Mouse (Mus musculus): ENCODE results near the gene Mapk8.

Mapk8 gene

DNA sequence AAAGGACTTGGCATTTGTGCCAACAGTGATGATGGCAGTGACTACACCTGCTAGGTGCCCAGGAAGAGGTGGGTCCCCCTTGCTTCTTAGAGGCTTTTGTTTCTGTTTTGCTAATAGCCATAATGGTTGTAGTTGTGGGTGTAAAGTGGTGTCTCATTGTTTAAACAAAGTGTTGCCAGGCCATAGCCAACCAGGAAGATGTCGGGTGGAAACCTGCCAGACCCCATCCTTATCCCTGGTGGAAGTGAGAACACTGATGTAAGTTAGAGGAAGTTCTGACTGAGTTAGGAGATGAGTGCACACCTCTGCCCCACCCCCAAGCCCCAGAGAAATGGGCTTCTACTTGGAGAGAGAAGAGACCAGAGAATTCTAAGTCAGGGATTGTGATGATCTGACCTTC is 98.8 kb downstream of the Mapk8 start:
- DNase-seq (ENCODE audit: low spot score in 2 of 2): no peak

GRCm38 (mm10) chr14:33347738-33348137 is 99.2 kb downstream of the Mapk8 start:
- DNase-seq (ENCODE audit: low spot score in 2 of 2): no peak

GRCm38 (mm10) chr14:33346546-33346945 is 100.4 kb downstream of the Mapk8 start:
- no peak for DNase-seq (ENCODE audit: low spot score in 2 of 2)

DNA sequence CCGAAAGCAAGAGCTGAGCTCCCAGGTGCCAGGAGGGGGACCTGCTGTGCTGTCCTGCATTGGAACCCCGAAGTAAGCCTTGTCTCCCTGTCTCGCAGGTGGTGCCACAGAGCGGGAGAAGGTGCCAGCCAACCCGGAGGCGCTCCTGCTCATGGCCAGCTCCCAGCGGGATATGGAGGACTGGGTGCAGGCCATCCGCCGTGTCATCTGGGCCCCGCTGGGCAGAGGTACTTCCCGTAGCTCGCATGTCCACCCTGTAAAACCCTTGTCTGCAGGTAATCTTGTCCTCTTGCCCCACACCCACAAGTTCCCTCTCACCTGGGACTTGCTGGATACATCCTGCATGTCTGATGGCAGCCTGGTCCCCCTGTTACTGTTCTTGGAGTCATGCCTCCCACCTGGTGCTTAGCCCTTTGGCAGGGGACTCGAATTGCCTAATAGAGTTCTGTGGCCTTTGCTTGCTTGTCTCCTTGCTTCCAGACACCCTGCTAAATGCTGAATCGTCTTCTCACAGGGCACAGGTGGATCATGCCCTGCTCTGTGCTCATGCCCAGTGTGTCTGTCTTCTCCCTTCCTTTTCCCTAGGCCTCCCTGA is 103.7 kb downstream of the Mapk8 start:
- DNase-seq (ENCODE audit: low spot score in 2 of 2): no peak

DNA sequence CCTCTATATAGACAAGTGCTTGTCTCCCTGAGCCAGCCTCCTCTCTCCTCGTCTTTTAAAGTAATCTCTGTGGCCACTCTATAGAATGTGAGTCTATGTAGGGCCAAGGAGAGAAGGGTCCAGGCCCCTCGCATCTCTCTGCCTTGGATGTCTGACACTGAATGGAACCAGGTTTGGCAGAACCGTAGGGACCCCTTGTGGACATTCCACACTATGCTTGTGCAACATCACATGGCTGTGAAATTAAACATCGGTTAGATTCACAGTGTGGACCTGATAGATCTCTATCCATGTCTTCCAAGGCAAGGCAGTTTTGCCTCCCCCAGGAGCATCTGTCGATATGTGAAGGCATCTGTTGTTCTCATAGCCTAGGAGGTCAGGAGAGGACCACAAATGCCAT is 108.3 kb downstream of the Mapk8 start:
- DNase-seq (ENCODE audit: low spot score in 2 of 2): no peak

GRCm38 (mm10) chr14:33335733-33336132 is 111.2 kb downstream of the Mapk8 start:
- no peak for DNase-seq (ENCODE audit: low spot score in 2 of 2)

DNA sequence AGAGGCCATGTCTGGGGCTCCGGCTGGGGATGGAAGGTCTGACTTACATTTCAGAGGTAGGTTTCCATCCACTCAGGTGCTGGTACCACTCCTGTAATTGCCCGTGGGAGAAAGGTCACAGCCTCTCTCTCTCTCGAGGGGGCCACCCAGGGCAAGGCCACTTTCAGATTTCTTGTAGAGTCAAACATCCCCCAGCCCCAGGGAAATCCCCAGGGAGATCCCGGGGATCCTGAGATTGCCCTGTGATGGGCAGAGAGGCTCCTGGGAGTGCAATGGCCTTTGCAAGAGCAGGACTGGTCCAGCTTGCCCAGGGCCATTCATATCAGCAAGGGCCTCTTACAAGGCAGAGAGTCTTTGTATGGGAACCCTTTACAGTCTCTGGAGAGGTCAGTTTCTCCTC is 112.6 kb downstream of the Mapk8 start:
- DNase-seq (ENCODE audit: low spot score in 2 of 2): no peak

DNA sequence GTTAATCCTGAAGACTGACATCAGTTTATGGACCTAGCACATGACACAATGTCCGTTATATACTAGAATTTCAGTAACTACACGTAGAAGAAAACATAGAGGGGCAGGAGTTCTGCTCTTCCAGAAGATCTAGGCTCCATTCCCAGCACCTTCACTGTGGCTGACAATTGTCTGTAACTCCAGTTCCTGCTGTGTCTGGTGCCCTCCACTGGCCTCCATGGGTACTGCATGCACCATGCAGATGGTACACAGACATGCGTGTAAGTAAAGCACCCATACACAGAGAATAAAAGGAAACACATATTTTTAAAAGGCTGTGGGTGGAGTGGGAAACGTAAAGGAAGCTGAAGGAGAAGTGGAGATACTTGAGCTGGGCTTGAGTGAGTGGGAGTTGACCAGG is 113.1 kb downstream of the Mapk8 start:
- no peak for DNase-seq (ENCODE audit: low spot score in 2 of 2)

GRCm38 (mm10) chr14:33331627-33332026 is 115.3 kb downstream of the Mapk8 start:
- DNase-seq (ENCODE audit: low spot score in 2 of 2): no peak

DNA sequence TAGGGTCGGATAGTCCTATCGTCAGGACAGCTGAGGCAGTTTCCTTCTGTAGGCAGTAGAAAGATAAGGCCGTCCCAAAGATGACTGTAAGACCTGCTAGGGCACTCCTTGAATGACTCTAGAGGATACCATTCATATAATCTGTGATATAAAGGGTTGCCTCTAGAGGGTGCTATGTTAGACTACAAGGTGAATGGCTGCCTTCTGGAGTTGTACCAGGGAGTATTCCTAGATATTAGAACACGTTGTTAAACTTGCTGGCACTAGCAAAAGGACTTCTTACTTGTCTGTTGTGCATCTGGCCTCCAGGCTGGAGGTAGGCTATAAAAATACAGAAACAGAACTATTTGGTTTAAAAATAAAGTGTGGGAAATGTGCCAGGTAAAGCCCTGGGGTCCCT is 116.0 kb downstream of the Mapk8 start:
- DNase-seq (ENCODE audit: low spot score in 2 of 2): no peak

DNA sequence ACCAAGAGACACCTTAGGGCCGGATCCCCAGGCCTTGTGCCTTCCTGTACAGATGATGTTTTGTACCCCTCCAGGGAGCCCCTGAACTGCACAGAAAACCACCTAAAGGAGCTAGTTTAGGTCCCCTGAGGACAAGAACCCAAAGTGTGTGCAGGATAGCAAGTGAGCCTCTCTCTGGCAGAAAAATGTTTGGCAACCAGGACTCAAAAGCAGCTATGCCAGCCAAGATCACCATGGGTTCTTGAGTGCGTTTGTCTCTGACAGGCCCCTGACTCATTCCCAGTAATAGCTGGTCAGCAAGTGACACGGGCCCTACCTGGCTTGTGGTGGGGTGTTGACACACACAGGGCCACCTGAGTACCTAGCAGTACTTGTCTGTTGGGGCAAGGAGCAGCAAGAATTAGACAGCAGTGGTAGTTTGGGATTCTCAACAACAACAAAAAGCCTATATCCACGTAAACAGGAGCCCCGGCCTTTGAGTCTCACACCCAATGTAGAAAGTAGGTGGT is 117.6 kb downstream of the Mapk8 start:
- no peak for DNase-seq (ENCODE audit: low spot score in 2 of 2)

- DNase-seq (ENCODE audit: low spot score in 2 of 2): no peak
Measured at GRCm38 (mm10) chr14:33328369-33328768, 118.6 kb downstream of the Mapk8 start.
